Mouse (Mus musculus): Measurements from ENCODE around the gene Fam19a2. TPM values are rescaled to one million over a fixed set of nuclear protein-coding genes. Genes with fewer than 3 reads are reported as not detected.

The Fam19a2 gene
- total RNA-seq (2021) = under 1 TPM; 0.12 to 0.14 TPM

GRCm38 (mm10) chr10:123263876-123264309 is at the start of gene Fam19a2:
TSS of gene Fam19a2 (plus strand) at chr10:123263996.
- peak; percentile 53 for DNase-seq

GRCm38 (mm10) chr10:123222785-123223184 is 41.0 kb upstream of the Fam19a2 start:
- no peak for DNase-seq

DNA sequence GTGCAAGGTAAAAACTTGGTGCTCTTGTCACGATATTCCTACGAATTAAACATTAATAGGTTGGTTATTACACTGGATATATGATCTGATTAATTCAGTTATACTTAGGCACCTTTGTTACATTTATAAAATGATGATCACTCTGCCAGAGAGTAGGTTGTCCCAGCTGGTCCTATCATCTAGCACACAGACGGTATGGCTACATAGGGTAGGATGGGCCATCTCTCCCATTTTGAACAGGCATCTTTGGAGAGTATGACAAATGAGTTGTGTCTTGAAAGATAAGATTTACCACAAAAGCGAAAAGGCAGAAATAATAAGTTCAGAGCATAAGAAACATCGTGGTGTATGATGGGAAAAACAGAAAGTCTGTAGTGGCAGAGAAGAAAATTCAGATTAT is 34.4 kb upstream of the Fam19a2 start:
- DNase-seq = no peak

GRCm38 (mm10) chr10:123248063-123248462 is 15.7 kb upstream of the Fam19a2 start:
- no peak for DNase-seq

DNA sequence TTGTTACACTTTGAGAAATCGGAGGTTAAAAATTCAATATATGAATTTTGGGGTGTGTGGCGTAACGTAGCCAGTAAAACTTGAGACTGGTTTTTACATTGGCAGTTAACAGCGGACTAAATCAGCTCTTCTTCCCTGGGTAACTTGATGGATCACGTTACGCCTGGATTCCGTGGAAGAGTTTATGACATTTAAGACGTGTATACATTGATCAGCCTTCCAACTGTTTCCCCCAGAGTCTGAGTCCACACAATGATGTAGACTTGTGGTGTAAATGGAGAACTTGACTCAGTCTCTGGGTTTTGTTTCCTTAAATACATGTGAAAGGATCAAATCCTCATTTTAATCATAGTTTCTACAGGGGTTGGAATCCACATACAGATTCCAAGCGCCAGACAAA is 11.9 kb upstream of the Fam19a2 start:
- DNase-seq = no peak

- DNase-seq = no peak
Measured at GRCm38 (mm10) chr10:123254299-123254698, 9.5 kb upstream of the Fam19a2 start.

GRCm38 (mm10) chr10:123255674-123256348 is 8.0 kb upstream of the Fam19a2 start:
- no peak for DNase-seq

DNA sequence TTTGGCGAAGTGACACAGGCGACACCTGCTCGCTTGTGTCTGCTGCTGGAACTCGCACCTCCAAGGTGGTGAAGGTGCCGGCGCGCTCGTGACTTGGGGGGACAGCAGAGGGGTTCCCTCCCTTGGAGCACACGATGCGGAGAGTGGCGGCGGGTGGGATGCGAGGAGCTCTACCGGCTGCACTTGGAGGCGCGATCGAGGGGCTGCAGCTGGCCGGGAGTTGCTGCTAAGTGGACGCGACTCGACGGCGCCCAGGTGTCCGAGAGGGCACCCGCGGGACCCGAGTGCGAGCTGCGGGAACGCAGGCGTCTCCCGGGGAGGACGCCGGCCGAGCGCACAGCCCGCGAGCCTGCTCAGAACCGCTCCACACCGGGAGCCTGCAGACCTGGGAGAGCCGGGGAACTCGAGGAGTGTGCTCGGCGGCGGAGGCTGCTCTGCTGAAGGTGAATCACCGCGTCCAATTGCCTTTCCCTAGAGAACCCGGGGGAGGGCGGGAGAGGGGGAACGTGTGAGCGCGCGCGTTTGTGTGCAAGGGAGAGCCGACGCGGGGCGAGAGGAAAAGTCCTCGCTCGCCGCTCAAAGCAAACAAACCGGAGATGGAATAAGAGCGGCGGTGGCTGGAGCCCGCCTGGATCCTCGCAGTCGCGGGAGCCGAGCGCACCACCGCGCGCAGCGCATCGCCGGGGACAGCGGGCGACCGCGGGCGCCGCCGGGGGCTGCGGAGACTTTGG is 830 bp downstream of the Fam19a2 start:
- peak; percentile 26 for DNase-seq

DNA sequence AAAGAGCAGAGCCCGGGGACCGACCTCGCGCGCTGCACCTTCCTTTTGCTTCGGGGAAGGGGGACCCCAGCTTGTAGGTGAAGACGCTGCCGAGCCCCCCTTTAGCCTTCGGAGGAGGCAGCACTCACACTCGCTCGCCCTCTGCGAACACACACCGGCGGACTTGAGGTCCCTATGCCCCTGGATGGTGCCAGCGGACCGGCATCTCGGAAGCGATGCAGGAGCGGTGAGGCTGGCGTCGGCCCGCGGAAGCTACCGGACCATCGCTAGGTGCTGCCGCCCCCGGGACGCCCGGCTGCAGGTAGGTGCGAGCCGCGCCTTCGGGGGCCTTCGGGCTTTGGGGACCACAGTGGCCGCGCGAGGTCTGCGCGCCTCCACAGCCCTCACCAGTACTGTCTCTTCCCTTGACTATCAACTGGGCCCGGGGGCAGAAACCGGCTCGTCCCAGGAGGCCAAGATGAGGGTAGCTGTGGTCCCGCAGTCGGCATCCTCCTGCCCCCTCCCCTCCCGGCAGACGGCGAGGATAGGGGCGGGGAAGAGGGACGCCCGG is 1.5 kb downstream of the Fam19a2 start:
- peak; percentile 5 for DNase-seq

GRCm38 (mm10) chr10:123268568-123268967 is 4.8 kb downstream of the Fam19a2 start:
- no peak for DNase-seq

GRCm38 (mm10) chr10:123274554-123274953 is 10.8 kb downstream of the Fam19a2 start:
- DNase-seq = no peak

- DNase-seq = no peak
Measured at GRCm38 (mm10) chr10:123307300-123307699, 43.5 kb downstream of the Fam19a2 start.

GRCm38 (mm10) chr10:123326271-123326670 is 62.5 kb downstream of the Fam19a2 start:
- DNase-seq = no peak

DNA sequence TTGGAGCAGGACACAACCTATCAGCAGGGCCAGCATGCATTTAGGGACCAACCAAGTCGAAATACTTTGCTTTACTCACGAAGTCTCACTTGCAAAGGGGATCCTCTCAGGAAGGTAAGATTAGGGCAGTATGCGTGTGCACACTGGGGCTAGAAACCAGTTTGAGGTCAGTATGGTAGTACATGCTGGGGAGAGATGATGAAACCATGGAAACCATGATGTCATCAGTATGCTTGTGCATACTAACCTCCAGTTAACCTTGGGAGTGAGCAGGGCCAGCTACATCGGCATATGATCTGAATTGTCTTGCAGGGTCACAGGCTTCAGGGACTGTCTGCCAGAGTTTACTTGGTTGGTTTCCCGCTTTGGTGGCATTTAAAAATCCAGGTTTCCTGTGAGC is 77.5 kb downstream of the Fam19a2 start:
- no peak for DNase-seq

DNA sequence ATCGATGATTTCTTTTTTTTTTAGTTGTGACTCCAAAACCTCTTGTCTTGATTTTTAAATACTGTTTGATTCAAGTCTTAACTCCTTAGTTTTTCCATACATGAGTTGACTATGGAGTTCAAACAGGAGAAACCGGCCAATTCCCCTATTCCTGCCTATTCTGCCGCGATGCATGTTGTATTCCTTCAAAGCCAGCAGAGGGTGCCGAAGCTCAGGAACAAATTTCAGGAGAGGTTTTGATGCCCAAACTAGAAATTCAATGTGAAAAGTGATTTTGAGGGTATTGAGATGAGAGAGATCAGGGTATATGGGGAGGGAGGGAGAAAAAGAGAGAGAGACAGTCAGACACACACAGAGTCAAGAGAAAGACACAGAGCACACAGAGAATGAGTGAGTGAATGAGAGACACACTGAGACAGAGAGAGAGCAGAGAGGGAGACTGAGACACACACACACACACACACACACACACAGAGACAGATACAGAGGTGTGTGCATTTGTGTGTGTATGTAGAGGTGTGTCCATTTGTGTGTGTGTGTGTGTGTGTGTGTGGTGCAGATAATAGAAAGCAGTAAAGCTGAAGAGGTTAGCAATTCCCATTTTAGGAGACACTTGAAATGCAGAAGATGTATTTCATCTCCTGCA is 78.9 kb downstream of the Fam19a2 start:
- DNase-seq = peak; percentile 37

- no peak for DNase-seq
Measured at GRCm38 (mm10) chr10:123346301-123346700, 82.5 kb downstream of the Fam19a2 start.

DNA sequence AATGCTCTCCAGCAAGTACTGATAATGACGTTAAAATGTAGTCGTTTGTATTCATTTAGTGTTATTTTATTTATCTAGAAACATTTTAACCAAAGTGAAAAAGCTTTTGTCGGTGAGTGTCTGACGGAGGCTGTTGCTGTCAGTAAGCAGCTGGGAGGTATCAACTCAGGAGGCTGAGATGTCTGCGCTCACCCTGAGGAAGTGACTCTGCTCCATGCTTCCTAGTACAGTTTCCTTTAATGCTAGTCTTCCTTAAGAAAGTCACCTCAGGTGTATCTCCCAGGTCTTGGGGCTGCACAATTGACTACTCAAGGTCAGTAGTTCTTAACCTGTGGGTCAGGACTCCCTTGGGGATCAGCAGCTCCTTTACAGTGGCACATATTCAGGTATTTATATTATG is 89.9 kb downstream of the Fam19a2 start:
- no peak for DNase-seq

DNA sequence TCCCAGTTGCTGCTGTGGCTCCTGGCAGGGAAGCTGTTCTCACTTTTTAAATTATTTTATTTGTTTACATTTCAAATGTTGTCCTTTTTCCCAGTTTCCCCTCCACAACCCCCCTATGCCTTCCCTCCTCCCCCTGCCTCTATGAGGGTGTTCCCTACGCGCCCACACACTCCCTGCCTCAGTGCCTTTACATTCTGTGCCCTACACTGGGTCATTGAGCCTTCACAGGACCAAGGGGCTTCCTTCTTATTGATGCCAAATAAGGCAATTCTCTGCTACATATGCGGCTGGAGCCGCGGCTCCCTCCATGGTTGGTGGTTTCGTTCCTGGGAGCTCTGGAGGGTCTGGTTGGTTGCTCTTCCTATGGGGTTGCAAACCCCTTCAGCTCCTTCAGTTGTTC is 93.2 kb downstream of the Fam19a2 start:
- no peak for DNase-seq

DNA sequence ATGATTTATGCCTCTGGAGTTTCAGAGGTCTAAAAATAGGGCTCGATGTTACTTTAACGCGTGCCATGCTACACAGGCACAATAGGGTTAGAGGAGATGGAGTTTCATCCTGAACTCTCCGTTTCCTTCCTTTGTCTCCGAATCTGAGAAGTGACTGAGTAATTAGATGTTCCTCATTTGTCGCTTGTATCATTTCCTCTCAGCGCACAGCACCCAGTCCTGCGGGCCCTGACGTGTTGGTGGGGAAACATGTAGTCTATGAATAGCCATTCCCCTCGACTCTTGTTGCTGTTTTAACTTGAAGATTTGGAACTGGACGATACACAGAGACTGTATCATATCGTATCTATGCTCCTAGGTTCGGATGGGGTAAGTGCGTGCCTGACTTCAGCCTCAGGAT is 96.7 kb downstream of the Fam19a2 start:
- no peak for DNase-seq

DNA sequence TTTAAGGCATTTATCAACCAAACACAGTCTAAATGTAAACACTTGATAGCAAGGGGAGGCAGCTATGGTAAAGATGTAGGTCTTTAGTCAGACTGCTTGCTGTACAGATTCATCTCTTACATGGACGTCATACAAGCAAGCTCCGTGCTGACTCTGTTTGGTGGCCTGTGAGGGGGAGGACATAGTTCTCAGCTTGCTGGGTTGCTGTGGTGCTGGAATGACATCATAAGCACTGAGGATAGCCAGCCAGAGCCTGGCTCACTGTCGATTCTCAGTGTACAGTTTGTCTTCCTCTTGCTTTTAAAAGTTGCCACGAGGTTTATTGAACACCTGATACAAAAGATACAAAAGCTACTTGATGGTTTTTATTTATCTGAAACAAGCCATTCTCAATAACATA is 100.8 kb downstream of the Fam19a2 start:
- peak; percentile 13 for DNase-seq

DNA sequence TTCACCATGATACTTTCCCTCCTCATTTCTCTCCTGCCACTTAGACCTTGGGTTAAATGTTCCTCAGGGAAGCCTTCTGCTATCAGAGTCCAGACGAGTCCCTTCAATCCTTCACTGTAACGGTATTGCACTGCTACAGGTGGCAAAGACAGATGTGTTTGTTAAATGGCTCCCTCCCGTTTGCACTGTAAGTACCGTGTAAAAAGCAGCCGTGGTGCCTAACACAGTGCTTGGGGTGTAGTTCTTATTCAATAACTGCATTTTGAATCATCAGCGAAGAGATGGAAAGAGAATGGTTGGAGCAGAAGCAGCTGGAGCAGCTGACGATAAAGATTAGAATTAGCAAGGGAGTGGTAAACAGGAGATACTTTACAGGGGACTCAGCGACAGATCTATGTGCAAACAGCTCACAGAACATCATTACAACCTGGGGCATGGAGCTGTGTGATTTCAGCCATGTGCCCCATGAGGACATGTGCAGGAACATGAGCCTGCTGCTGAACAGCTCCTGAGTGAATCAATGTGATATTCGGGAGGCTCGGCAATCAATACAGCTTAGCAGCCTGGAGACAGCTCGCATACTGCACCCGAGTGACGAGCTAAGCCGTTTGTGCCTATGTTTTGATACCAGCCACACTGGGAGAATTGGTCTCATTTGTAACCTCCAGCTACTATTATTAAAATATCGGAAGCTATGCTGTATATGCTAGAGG is 103.5 kb downstream of the Fam19a2 start:
- DNase-seq = no peak

- DNase-seq = no peak
Measured at GRCm38 (mm10) chr10:123383277-123383676, 119.5 kb downstream of the Fam19a2 start.

DNA sequence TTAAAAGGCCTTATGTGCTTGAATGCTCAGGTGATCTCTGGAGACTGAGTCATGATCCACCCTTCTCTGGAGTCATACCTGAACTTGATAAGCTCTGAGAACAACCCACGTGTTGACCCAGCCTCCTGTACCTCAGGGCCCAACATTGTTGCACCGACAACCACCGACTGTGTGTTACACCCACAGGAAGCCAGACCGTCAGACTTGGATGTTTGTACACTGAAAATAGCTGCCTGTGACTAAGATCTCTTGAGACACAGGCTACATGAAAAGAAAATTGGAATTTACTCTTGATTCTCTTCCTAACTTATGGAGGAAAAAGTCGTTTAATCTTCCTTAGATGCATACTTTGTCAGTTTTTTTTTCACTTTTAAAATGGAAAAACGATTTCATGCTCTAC is 121.8 kb downstream of the Fam19a2 start:
- DNase-seq = no peak
